Mouse (Mus musculus) embryonic fibroblast, embryonic 13.5 days (primary cell): ENCODE measurements around the gene Lce1a2.

Experiments used
- CTCF ChIP-seq: IDR thresholded peaks from 2 replicates; pipeline ENCODE4 v1.5.1; 2011; ENCODE audit warnings: mild to moderate bottlenecking, control low read depth, low read length, moderate library complexity, borderline replicate concordance; ENCODE audit not compliant: insufficient read depth
- POLR2A ChIP-seq: IDR thresholded peaks from 2 replicates; pipeline ENCODE4 v1.6.1; 2011; ENCODE audit warnings: low read depth, mild to moderate bottlenecking, control low read depth, low read length, moderate library complexity

- no peak for TF ChIP-seq CTCF
- TF ChIP-seq POLR2A: no peak
Measured at GRCm38 (mm10) chr3:92656826-92657225, 13.3 kb downstream of the Lce1a2 start, which contains the start of gene Lce1b.
